Mouse (Mus musculus): ENCODE data around the gene Cbx2. TPM values are rescaled to one million over a fixed set of nuclear protein-coding genes. Genes with fewer than 3 reads are reported as not detected.

The Cbx2 gene
- polyA plus RNA-seq, 1 experiment from 2014 or later, result 29.3 TPM

- WGBS, result under 1% methylated on average over 40 of the region's 42 CpGs
- peak; percentile 88 for ATAC-seq (ENCODE audit: insufficient number of reproducible peaks, low FRiP score)
- Histone ChIP-seq H3K4me2 (peak overlapping the region; percentile 80), H3K4me3 (peak overlapping the region; percentile 42), H3K36me3 (no peaks in the 10 kb centered on the region), H3K27ac (ENCODE audit: poor library complexity, severe bottlenecking) (peak overlapping the region; percentile 84), H3K9me3 (replicated peaks) (no peaks in the 10 kb centered on the region), H3K9ac (peak overlapping the region; percentile 72), H3K27me3 (replicated peaks) (peaks cover 67% of the 10 kb centered on the region), H3K4me1 (replicated peaks) (peaks cover 29% of the 10 kb centered on the region)
Measured at GRCm38 (mm10) chr11:119053257-119053670, 30.5 kb downstream of the Cbx2 start.

GRCm38 (mm10) chr11:119053738-119054350 is 31.1 kb downstream of the Cbx2 start:
- H3K4me3 ChIP-seq, result peak overlapping the region; percentile 42
- ATAC-seq (ENCODE audit: insufficient number of reproducible peaks, low FRiP score), result no peak
- H3K9me3 ChIP-seq (replicated peaks), result no peaks in the 10 kb centered on the region
- H3K9ac ChIP-seq, result peak overlapping the region; percentile 72
- H3K27me3 ChIP-seq (replicated peaks), result peaks cover 67% of the 10 kb centered on the region
- H3K4me1 ChIP-seq (replicated peaks), result peaks cover 35% of the 10 kb centered on the region
- peak overlapping the region; percentile 80 for H3K4me2 ChIP-seq
- peak overlapping the region; percentile 38; the same call in 1 of the 2 replicates for H3K27ac ChIP-seq (ENCODE audit: poor library complexity, severe bottlenecking)
- no peaks in the 10 kb centered on the region for H3K36me3 ChIP-seq
- 1% methylated on average over 34 of the region's 35 CpGs for WGBS

GRCm38 (mm10) chr11:119054351-119055345 is 31.9 kb downstream of the Cbx2 start:
- H3K9me3 ChIP-seq (replicated peaks), result no peaks in the 10 kb centered on the region
- no peak overlapping the region for H3K27ac ChIP-seq (ENCODE audit: poor library complexity, severe bottlenecking)
- WGBS, result 5% methylated on average over 47 of the region's 47 CpGs
- peaks cover 67% of the 10 kb centered on the region for H3K27me3 ChIP-seq (replicated peaks)
- H3K4me1 ChIP-seq (replicated peaks), result peaks cover 38% of the 10 kb centered on the region
- 0 out of 2 replicates have a peak overlapping the region, but pooled peaks have one; percentile 62 for H3K9ac ChIP-seq
- peak overlapping the region; percentile 42 for H3K4me3 ChIP-seq
- peak overlapping the region; percentile 93 for H3K4me2 ChIP-seq
- ATAC-seq (ENCODE audit: insufficient number of reproducible peaks, low FRiP score), result no peak
- H3K36me3 ChIP-seq, result no peaks in the 10 kb centered on the region

- no peak for ATAC-seq (ENCODE audit: insufficient number of reproducible peaks, low FRiP score)
- Histone ChIP-seq H3K27ac (ENCODE audit: poor library complexity, severe bottlenecking) (no peak overlapping the region), H3K27me3 (replicated peaks) (peaks cover 67% of the 10 kb centered on the region), H3K36me3 (no peaks in the 10 kb centered on the region), H3K4me3 (peak overlapping the region; percentile 58), H3K9me3 (replicated peaks) (no peaks in the 10 kb centered on the region), H3K4me1 (replicated peaks) (peaks cover 38% of the 10 kb centered on the region), H3K4me2 (peak overlapping the region; percentile 93), H3K9ac (peak overlapping the region; percentile 62)
- 2% methylated on average over 32 of the region's 32 CpGs for WGBS
Measured at GRCm38 (mm10) chr11:119055571-119056131, 32.9 kb downstream of the Cbx2 start.

- Histone ChIP-seq H3K27ac (ENCODE audit: poor library complexity, severe bottlenecking) (peak overlapping the region; percentile 74), H3K4me1 (replicated peaks) (peaks cover 38% of the 10 kb centered on the region)
- under 1% methylated on average over 64 of the region's 65 CpGs for WGBS
Measured at GRCm38 (mm10) chr11:119056301-119057211, 33.8 kb downstream of the Cbx2 start.

GRCm38 (mm10) chr11:119057291-119057690 is 34.5 kb downstream of the Cbx2 start:
- Histone ChIP-seq H3K4me2 (peak overlapping the region; percentile 93), H3K4me1 (replicated peaks) (peaks cover 33% of the 10 kb centered on the region), H3K36me3 (no peaks in the 10 kb centered on the region), H3K27ac (ENCODE audit: poor library complexity, severe bottlenecking) (peak overlapping the region; percentile 74; the same call in 1 of the 2 replicates), H3K9me3 (replicated peaks) (no peaks in the 10 kb centered on the region), H3K4me3 (peak overlapping the region; percentile 58), H3K9ac (peak overlapping the region; percentile 87), H3K27me3 (replicated peaks) (peaks cover 67% of the 10 kb centered on the region)
- WGBS, result 3% methylated on average over 9 of the region's 9 CpGs
- ATAC-seq (ENCODE audit: insufficient number of reproducible peaks, low FRiP score), result no peak

More at GRCm38 (mm10) chr11:119056301-119057211, 33.8 kb downstream of the Cbx2 start:
- peak overlapping the region; percentile 93 for H3K4me2 ChIP-seq
- H3K36me3 ChIP-seq, result no peaks in the 10 kb centered on the region
- peak overlapping the region; percentile 58 for H3K4me3 ChIP-seq
- H3K9me3 ChIP-seq (replicated peaks), result no peaks in the 10 kb centered on the region
- ATAC-seq (ENCODE audit: insufficient number of reproducible peaks, low FRiP score), result peak; percentile 7; the same call in 1 of the 2 replicates
- H3K27me3 ChIP-seq (replicated peaks), result peaks cover 67% of the 10 kb centered on the region
- H3K9ac ChIP-seq, result peak overlapping the region; percentile 87

GRCm38 (mm10) chr11:119058041-119058995 is 35.6 kb downstream of the Cbx2 start:
- peak overlapping the region; percentile 29; the same call in 1 of the 2 replicates for H3K9ac ChIP-seq
- H3K4me1 ChIP-seq (replicated peaks), result peaks cover 28% of the 10 kb centered on the region
- H3K4me2 ChIP-seq, result peak overlapping the region; percentile 55
- no peaks in the 10 kb centered on the region for H3K36me3 ChIP-seq
- no peak overlapping the region for H3K27ac ChIP-seq (ENCODE audit: poor library complexity, severe bottlenecking)
- WGBS, result 2% methylated on average over 57 of the region's 58 CpGs
- no peaks in the 10 kb centered on the region for H3K9me3 ChIP-seq (replicated peaks)
- peak overlapping the region; percentile 20 for H3K4me3 ChIP-seq
- ATAC-seq (ENCODE audit: insufficient number of reproducible peaks, low FRiP score), result no peak
- H3K27me3 ChIP-seq (replicated peaks), result peaks cover 73% of the 10 kb centered on the region

GRCm38 (mm10) chr11:119059256-119059655 is 36.5 kb downstream of the Cbx2 start:
- 9% methylated on average over 3 of the region's 3 CpGs for WGBS
- H3K9ac ChIP-seq, result no peak overlapping the region

GRCm38 (mm10) chr11:119066841-119067240 is 44.1 kb downstream of the Cbx2 start:
- ATAC-seq (ENCODE audit: insufficient number of reproducible peaks, low FRiP score), result no peak
- no peak overlapping the region for H3K4me3 ChIP-seq
- peaks cover 7% of the 10 kb centered on the region for H3K9me3 ChIP-seq (replicated peaks)
- peaks cover 39% of the 10 kb centered on the region for H3K27me3 ChIP-seq (replicated peaks)
- H3K27ac ChIP-seq (ENCODE audit: poor library complexity, severe bottlenecking), result no peak overlapping the region
- H3K36me3 ChIP-seq, result no peaks in the 10 kb centered on the region
- 73% methylated on average over 8 of the region's 8 CpGs for WGBS
- H3K9ac ChIP-seq, result no peak overlapping the region
- no peaks in the 10 kb centered on the region for H3K4me1 ChIP-seq (replicated peaks)
- no peak overlapping the region for H3K4me2 ChIP-seq

More at GRCm38 (mm10) chr11:119059256-119059655, 36.5 kb downstream of the Cbx2 start:
- Histone ChIP-seq H3K4me2 (peak overlapping the region; percentile 55; the same call in 1 of the 2 replicates), H3K27ac (ENCODE audit: poor library complexity, severe bottlenecking) (no peak overlapping the region), H3K36me3 (no peaks in the 10 kb centered on the region), H3K9me3 (replicated peaks) (no peaks in the 10 kb centered on the region), H3K4me1 (replicated peaks) (peaks cover 28% of the 10 kb centered on the region), H3K27me3 (replicated peaks) (peaks cover 75% of the 10 kb centered on the region), H3K4me3 (no peak overlapping the region)
- ATAC-seq (ENCODE audit: insufficient number of reproducible peaks, low FRiP score), result no peak

Measured in heart, embryonic 12.5 days (tissue).